Mouse (Mus musculus): ENCODE data around the gene Clybl.

Clybl gene

GRCm38 (mm10) chr14:122389684-122390370 is 208.3 kb downstream of the Clybl start:
- no peak for DNase-seq

DNA sequence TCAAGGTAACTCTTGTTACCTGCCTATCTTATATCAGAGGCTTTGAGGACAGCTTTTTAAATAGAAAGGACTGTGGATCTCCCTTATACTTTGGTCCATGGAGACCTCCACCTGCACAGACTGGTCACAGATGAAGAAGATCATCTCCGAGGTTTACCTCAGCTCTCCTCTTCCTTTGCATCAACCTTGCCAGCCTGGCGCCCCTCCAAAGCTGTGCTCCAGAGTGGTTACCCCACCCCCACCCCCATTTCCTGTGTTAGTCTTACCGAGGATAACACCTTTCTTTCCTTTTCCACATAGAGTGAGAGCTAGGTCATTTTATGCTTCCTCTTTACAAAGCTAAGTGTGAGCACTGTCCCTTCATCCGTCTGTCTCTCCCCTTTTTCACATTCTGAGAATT is 209.4 kb downstream of the Clybl start:
- no peak for DNase-seq

GRCm38 (mm10) chr14:122393119-122393518 is 211.6 kb downstream of the Clybl start:
- no peak for DNase-seq

DNA sequence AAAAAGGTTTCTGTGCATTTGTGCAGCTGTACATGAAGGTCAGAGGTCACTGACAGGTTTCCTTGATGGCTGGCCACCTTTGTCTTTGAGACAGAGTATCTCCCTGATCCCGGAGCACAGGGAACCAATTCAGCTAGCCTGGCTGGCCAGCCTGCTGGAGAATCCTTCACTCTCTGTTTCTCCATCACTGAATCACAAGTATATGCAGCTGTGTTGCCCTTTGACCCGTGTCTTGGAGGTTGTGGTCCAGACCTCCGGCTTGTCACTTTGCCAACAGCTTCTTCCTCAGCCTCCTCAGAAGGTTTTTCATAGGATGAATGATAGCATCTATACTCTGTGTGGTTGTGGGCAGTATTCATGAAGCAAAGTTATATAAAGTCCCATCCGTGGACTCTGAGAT is 217.2 kb downstream of the Clybl start:
- DNase-seq = no peak

GRCm38 (mm10) chr14:122399906-122400305 is 218.4 kb downstream of the Clybl start:
- no peak for DNase-seq

- DNase-seq = no peak
Measured at GRCm38 (mm10) chr14:122401886-122402285, 220.4 kb downstream of the Clybl start.

DNA sequence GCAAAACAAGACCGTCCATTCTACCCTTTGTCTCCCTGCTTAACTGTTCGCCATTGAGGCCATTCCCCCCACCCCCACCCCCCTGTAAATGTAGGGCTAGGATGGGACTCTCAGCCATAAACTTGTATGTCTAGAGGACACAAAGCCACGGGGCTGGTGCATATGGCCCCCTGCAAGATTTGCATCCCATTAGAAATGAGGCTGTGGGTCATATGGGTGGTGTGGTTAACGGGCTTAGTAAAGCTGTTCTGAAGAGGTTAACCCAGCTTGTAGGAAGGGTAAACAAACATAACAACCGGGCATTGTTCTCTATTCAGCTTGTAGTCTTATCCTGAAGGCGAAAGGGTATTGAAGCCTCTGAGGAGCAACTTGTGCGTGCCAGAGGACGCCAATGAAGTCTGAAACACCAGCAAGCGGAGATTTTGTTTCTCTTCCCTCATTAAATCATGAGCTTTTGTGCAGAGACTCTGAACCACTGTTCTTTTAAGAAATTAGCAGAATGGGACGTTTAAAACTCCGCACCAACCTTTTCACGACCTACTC is 221.3 kb downstream of the Clybl start:
- no peak for DNase-seq

DNA sequence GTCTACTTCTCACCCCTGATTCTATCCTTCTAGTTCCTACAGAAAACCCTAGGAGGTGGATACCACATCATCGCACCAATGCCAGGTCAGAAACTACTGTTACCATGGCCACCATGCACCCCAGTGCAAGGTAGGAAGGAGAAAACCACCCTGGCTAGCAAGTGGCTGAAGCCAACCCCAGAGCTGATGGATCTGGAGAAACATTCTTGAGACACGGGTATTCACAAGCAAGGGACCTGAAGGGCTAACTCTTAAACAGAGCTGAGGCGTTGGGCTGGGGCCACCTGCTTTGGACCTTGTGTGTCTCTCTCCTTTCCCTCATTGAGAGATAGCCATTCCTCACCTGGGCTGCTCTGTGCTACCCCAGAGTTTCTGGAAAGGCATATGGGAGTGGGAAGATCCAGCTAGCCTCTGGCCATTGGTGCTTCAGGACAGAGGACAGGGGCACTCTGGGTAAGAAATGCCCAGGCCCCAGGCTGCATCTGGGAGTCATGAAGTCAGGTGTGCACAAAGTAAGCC is 222.0 kb downstream of the Clybl start:
- no peak for DNase-seq

- no peak for DNase-seq
Measured at GRCm38 (mm10) chr14:122404596-122405154, 223.2 kb downstream of the Clybl start.

GRCm38 (mm10) chr14:122405236-122405635 is 223.7 kb downstream of the Clybl start:
- DNase-seq = no peak

DNA sequence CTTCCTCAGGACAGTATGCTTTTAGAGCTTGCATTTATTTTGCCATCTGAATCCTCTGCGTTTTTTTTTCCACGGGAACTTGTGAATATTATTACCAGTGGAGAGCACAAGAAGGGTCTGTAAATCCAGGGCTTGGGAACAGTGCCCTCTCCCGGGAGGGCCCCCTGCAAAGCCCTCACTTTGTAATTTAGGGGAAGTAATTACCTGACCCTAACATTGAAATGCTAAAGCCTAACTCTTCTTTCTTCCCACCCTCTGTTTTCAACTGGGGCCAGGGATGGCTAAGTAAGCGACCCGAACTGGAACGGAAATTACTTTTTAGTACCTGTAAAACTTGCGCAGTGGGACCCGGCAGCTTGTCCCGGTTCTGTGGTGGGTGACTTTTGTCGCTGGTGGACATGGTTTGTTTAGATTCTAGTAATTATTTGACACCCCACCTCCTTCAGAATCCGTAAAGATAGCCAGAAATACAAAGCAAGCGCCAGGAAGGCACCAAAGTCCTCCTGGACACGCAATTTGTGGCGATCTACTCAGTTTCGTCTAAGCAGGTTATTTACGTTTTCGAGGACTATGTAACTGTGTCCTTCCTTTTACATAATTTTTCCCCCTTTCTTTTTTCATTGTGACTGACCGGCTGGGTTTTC is 224.5 kb downstream of the Clybl start:
- peak; percentile 8 for DNase-seq

GRCm38 (mm10) chr14:122406541-122407219 is 225.2 kb downstream of the Clybl start:
- DNase-seq = peak; percentile 7

DNA sequence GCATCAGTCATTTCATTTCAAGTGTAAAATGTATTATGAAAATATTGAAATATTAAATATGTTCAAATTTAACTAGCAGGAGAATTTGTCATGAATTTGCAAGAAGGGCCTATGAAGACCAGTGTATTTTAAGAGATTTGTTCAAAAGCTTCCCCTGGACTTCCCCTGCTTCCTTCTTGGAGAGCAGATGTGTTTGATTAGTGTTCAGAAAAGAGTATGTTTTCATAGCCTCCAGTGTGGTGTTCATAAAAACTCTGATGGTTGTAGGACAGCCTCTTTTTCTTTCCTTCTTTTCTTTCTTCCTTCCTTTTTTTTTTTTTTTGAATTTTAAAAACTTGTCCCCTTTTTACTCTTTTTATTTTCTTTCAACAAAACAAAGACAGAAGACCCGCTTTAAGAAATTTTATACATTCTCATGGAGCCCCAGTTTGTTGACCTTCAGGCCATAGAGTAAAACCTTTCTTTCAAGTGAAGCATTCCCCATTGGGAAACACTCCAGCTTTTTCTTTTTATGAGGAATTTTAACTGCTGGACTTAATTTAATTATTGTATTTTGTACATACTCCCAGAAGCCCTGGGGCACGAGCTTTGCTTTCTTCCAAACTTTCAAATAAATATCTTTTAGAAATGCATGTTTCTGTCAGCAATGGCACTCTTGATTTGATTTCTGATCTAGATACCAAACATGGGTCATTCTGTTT is 231.5 kb downstream of the Clybl start:
- no peak for DNase-seq

GRCm38 (mm10) chr14:122413542-122413928 is 232.0 kb downstream of the Clybl start:
- DNase-seq = no peak

GRCm38 (mm10) chr14:122414786-122415185 is 233.3 kb downstream of the Clybl start:
- no peak for DNase-seq

GRCm38 (mm10) chr14:122416166-122416771 is 234.8 kb downstream of the Clybl start:
- DNase-seq = no peak

DNA sequence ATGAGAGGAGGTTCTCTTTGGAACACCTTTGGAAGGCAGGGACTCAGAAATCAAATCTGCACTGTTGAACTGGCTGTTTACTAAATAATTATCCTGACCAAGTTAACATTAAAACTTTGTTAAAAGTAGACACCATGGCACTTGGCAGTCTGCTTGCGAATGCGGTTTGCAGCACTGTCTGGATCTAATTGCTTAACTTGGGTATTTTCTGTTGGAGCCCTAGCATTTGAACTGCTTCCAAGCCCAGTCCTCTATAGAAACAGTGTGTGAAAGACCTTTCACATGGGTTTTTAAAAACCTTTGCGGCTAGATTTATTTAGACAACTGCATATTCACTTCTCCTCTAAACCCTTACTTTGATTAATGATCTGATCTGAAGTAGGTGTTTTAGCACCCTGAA is 242.9 kb downstream of the Clybl start:
- no peak for DNase-seq

- no peak for DNase-seq
Measured at GRCm38 (mm10) chr14:122426529-122427203, 245.2 kb downstream of the Clybl start.

DNA sequence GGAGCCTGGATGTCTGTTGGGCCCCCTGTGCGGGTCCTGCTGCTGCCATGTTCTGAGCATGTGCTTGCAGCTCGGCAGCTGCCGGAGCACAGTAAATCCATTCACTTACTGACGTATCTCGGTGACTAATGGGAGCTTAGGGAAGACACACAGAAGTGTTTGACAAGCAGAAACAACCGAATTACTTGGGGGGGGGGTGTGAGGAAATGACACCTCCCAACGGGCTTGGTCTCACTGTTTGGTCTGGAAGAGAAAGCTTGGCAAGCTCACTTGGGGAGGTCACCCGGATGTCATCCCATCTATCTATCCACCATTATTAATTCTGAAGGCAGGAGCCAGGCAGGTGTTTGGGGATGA is 245.7 kb downstream of the Clybl start:
- DNase-seq = no peak

GRCm38 (mm10) chr14:122427654-122428053 is 246.2 kb downstream of the Clybl start:
- DNase-seq = no peak

- DNase-seq = no peak
Measured at GRCm38 (mm10) chr14:122432558-122432957, 251.1 kb downstream of the Clybl start.

GRCm38 (mm10) chr14:122434039-122434438 is 252.5 kb downstream of the Clybl start:
- DNase-seq = no peak

All from kidney, adult 9 months (tissue).